Mouse (Mus musculus) left cerebral cortex, postnatal 4 days (tissue): ENCODE data around the gene D5Ertd579e. TPM values are rescaled to one million over a fixed set of nuclear protein-coding genes. Genes with fewer than 3 reads are reported as not detected.
"Not testable (repeated sequence)": the region's sequence is repeated elsewhere in the genome, so short reads cannot be mapped to it uniquely, and the experiment has no call there.

Experiments
- DNase-seq: peaks from one replicate; pipeline ENCODE4 v3.0.0-alpha.2; 2022
- intact Hi-C: fragments of 180-260 bp; cut with DNase I; formaldehyde crosslinking; loops from one replicate; pipeline ENCODE4 v1.15.1; 2025
- total RNA-seq, 2 experiments: library from RNA; stranded (reverse); gene quantifications; 2 replicates each; pipeline ENCODE4 v1.2.3; 2021

The D5Ertd579e gene
- total RNA-seq, 2 experiments from 2014 or later: 82.6 to 89.0 TPM

DNA sequence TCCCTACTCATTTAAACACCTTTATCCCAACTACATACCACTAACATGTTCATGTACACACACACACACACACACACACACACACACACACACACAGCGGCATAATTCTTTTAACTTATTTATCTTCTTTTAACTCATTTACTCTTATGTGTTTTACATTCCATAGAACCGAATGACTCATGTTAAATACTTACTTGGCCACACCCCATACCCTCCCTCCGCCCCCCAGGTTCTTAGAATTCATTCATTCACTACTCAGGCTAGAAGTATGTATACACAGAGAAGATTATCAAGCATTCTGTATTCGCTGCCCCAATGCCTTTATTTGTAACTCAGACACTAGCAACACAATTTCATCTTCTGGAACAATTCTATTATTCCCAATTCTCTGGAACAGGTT lies 10.7 kb downstream of the D5Ertd579e start:
- intact Hi-C loops: loop anchor here (5.0 kb wide), 1 partner anchor 78 kb away; no protein-coding TSS in a partner anchor
- no peak for DNase-seq

DNA sequence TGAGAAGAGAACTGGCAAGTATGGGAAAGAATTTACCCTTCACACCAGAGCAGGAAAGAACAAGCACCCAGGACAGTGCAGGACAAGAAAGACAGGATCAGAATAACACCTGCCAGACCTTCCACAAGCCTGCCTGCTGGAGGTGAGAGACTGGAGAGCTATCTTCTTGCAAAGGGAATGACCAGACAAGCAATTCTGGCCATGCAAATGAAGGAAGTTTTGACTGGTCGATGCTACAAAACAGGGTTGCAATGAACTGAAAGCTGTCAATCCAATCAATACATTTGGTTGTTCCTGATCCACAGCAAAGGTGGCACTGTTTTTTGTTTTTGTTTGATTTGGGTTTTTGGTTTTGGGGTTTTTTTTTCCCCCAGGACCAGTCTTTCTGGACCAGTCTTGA lies 12.2 kb downstream of the D5Ertd579e start:
- intact Hi-C loops: no loop called here
- DNase-seq: no peak

DNA sequence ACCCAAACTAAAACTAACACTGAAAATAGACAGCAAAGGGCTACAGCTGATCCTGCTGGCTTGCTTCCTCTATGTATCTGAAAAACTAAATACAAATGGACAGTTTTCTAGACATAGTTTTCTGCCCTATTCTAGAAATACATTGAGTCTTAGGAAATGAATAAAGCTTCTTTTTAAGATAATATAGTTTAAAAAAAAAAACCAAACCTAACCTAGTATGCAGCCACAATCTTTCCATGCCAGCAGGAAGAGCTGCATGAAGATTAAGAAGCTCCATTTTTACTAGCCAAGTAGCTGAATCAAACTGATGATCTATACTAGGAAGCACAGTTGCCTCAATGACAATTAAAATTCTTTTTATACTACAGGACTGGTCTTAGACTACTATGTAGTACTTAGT lies 14.6 kb downstream of the D5Ertd579e start:
- intact Hi-C loops: no loop called here
- DNase-seq: no peak

DNA sequence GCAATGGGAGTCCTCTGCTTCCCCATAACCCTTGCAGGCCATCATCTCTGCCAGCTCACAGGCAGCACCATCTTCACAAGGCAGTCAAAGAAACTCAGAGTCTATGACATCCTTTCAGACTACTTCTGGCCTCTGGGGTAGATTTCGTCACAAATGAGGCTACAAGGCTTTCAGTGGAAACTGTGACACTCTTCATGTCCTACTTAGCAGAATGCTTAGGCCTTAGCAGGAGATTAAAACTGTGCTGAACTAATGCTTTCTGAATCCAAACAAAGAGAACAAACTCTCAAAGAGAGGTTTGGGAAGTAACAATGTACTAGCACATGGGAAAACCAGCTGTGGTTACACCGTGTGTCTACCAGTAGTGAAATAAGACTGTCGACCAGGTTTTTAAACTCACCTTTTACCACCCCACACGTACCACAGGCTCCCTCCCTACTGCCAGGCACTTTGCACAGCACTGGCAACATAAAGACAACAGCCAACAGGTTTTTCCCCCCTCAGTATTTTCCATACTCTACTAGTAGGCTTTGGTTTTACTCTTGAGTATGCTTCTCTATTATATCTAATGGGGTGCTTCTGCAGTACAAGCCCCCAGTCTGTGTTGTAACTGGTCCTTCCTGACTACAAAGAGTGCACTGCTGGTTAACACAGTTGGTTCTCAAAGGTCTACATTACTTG lies 15.8 kb downstream of the D5Ertd579e start:
- intact Hi-C loops: no loop called here

DNA sequence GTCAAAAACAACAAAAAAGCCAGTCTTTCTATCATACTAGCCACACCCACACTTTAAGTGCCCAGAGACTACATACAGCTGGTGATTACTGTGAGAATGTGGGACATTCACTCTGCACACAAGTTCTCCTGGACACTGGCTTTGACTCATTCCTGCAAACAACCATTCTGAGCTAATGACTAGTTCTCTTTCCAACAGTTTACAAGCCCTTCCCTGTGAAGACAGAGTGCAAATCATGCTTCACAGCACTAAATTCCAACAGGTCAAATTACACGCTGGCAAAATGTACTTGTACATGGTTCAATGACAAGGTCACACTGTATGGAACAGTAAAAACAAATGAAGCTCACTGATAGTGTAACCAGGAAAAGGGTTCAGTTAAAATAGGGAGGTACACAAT lies 17.0 kb downstream of the D5Ertd579e start:
- DNase-seq: no peak
- intact Hi-C loops: no loop called here

More for the DNA sequence above, 15.8 kb downstream of the D5Ertd579e start:
- DNase-seq: no peak

DNA sequence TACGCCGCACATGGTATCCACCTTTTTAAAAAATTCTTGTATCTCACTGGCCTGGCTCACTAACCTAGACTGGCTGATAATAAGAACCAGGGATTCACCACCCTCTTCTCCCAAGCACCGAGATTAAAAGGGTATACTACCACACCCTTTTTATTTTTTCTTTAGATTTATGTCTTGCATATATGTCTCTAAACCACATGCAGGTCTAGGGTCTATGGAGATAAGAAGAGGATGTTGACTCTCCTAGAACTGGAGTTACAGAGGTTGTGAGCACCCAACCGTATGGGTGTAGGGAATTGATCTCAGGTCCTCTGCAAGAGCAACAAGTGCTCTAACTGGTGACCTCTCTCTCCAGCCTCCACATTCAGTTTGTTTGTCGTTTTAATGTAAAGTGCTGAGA lies 17.9 kb downstream of the D5Ertd579e start:
- no peak for DNase-seq
- intact Hi-C loops: no loop called here

DNA sequence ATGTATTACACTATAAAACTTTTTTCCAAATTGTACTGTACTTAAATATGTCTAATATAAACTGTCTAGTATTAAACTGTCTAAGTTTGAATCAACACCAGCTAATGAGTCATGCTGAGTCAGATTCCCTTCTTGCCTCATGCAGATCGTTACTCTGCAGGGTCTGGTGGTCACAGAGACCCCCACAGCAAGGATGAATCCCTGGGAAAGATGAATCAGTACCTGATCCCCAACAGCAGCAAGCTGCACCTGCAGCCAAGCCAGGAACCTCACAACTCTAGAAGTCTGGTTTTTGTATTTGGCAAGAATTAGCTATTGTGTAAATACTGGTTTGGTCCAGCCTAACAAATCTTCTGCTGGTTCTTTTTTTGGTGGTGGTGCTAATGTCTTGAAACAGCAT lies 20.4 kb downstream of the D5Ertd579e start:
- no peak for DNase-seq
- intact Hi-C loops: no loop called here

DNA sequence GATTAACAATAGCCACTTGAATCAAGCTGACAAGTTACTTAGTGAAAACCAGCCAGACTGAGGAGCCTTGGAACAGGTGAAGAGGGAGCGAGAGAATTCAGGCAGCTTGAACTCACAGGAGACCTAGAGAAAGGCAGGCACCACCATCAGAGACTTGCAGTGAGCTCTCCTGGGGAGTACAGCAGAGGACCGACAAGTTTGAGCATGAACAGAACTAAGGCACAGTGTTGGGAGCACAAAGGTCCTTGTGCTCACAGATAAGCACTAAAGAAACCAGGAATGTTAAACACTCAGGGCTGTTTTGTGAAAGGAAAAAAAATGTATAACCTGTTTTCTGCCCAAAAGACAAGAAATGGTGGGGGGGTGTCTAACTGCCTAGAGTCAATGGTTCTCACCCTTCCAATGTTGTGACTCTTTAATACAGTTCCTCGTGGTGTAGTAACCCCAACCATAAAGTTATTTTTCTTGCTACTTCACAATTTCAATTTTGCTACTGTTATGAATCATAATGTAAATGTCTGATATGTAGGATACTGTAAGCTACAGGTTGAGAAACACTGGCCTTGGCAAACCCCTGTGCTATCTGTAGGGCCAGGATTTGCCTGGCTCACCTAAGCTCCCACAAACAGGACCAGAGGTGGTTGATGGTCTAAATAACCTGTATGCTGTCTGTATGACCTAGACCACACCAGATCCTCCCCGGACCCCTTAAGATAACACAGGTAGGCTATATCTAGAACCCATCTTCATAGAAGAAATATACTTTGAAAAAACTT lies 21.0 kb downstream of the D5Ertd579e start:
- DNase-seq: no peak
- intact Hi-C loops: no loop called here

DNA sequence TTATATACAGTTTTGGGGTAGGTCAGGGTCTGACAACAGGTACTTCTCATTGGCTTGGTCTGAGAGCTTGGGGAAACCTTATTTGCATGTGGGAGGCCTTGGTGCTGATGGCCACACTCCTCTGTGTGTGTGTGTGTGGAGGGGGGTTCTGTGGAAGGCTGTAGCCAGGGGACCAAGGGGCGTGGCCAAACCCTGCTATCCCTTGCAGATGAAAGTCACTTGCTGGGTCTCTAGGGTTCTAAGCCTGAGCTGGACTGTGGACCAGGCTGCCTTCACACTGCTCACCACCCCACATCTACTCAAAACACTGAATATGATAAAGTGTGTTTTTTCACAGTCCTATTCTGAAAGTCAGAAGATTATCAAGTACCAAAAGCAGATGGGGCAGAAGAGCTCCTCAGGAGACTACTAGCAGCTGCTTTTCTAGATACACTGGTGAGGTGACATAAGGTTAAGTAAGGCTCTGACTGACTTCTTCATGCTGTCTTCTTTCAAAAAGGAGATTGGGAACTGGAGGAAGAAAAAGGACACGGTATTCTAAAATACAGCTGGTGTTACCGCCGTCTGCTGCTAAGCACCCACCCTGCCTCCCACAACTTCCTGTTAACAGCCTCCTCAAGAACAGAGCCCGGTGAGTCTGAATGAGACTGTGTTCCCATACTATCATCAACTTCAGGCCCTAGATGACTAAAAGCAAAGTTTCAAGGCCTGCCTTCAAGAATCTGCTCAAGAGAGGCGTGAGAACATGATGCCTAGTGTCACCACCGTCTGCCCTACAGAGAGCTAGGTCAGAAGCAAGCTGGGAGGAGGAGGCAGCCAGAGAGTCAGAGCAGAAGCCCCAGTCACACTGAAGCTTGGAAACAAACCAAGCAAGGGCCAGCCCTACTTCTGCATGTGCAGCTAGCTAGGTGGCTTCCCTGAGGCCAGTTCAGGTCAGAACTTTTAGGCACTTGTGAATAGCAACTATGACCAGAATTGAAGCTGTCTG lies 26.5 kb downstream of the D5Ertd579e start:
- DNase-seq: no peak
- intact Hi-C loops: no loop called here

DNA sequence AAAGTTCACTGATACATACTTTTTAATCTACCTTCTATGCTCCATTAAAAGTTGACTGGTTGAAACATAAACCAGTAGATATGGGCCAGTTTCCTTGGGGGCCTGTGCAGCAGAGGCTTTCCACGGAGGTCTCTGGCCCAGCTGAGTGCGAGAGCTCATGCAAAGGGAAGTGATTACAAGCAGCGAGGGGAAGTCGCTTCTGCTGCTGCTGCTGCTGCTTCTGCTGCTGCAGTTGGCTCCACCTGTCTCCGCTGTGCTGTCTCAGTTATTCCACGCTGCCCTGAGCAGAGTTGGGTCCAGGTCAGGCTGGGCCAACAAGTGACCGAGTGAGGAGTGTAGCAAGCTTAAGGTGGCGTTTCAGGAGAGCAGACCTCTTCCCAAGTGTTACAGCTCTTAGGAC lies 27.3 kb downstream of the D5Ertd579e start:
- DNase-seq: no peak
- intact Hi-C loops: no loop called here

DNA sequence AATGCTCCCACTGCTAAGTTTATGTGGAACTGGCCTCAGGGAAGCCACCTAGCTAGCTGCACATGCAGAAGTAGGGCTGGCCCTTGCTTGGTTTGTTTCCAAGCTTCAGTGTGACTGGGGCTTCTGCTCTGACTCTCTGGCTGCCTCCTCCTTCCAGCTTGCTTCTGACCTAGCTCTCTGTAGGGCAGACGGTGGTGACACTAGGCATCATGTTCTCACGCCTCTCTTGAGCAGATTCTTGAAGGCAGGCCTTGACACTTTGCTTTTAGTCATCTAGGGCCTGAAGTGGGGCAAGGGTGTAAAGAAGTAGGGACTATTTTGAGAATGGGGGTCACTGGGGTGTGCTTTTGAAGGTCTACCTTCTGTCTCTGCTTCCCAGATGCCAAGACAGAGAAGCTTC lies 27.8 kb downstream of the D5Ertd579e start:
- DNase-seq, intact Hi-C loops: not testable (repeated sequence)

DNA sequence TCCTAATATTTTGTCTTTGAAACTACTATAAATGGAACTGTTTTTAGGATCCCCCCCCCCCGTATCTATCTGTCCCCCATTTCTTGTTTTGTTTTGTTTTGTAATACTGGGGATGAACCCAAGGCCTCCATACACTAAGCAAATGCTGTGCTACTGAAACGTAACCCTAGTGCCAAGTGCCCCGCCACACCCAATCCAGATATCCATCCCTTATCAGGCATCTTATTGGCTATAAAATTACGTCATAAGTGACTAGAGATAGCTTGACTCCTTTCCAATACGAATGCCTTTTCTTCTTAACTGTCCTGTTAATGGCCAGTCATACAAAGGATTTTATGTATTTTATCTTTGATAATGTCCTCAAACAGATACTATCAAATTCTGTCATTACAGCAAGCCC lies 28.7 kb downstream of the D5Ertd579e start:
- intact Hi-C loops: no loop called here

DNA sequence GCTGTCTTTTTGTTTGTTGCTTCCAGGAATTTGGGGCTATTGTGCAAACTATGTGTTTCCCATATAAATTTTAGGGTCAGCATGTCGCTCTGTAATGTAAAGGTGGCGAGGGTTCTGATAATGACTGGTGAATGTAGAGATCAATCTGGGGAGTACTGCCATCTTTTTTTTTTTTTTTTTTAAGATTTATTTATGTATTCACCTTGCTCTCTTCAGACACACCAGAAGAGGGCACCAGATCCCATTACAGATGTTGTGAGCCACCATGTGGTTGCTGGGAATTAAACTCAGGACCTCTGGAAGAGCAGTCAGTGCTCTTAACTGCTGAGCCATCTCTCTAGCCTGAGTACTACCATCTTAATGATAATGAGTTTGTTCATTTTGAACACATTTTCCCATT lies 29.1 kb downstream of the D5Ertd579e start:
- DNase-seq, intact Hi-C loops: not testable (repeated sequence)

More for the DNA sequence above, 28.7 kb downstream of the D5Ertd579e start:
- DNase-seq: no peak

DNA sequence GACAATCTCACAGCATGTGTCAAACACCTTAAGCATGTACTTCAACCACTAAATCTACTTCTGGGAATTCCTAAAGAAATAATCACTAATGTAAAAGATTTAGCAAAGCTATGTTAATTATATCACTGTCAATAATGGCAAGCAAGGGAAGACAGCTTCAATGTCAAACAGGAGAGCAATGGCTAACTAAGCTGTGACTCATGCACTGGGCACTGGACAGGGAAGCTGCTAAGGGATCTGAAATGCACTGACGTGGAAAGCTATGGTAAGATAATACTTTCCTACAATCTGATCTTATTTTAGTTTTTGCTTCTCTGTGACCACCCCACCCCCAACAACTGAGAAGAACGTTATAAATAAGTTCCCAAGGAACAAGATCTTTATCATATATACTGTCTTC lies 32.5 kb downstream of the D5Ertd579e start:
- no peak for DNase-seq
- intact Hi-C loops: no loop called here

DNA sequence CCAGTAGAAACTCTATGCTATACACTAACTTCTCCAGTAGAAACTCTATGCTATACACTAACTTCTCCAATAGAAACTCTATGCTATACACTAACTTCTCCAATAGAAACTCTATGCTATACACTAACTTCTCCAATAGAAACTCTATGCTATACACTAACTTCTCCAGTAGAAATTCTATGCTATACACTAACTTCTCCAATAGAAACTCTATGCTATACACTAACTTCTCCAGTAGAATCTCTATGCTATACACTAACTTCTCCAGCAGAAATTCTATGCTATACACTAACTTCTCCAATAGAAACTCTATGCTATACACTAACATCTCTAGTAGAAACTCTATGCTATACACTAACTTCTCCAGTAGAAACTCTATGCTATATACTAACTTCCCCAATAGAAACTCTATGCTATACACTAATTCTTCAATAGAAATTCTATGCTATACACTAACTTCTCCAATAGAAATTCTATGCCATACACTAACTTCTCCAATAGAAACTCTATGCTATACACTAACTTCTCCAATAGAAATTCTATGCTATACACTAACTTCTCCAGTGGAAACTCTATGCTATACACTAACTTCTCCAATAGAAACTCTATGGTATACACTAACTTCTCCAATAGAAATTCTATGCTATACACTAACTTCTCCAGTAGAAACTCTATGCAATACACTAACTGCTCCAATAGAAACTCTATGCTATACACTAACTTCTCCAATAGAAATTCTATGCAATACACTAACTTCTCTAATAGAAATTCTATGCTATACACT lies 34.7 kb downstream of the D5Ertd579e start:
- intact Hi-C loops, DNase-seq: not testable (repeated sequence)

DNA sequence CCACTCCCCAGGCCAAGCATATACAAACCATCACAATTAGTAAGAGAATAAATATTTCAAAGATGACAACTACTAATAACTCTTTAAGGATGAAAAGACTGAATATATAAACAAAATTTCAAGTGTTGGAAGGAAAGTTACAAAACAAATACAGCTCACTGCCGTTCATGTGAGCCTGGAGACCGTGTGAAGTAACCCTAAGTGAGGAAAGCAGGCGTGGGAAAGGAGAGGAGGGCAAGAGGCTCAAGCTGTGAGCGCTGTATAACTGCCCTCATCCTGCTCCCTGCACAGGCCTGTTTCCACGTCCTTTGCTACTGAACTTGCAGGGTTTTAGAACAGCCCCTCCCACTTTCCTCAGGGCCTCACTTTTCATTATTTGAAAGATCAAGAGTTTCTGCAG lies 70.2 kb downstream of the D5Ertd579e start:
- intact Hi-C loops: no loop called here
- no peak for DNase-seq

DNA sequence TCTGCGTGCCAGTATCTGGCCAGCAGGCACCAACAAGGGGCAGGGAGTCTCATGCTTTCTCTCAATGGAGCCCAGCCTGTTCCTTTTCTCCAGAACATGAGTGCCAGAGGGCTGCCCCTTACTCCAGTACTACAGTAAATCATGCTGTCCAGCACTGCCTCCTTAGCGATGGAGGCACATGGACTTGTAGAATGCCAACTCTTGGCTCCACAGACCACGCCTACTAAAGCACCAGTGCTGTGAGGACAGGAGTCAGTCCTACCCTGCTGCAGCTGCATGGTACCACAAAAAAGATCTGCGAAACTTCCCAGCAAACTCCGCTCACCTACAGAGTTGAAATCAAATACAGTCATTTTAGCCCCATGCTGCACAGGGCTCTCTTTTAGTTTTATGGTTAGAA lies 72.2 kb downstream of the D5Ertd579e start:
- DNase-seq: no peak
- intact Hi-C loops: no loop called here

DNA sequence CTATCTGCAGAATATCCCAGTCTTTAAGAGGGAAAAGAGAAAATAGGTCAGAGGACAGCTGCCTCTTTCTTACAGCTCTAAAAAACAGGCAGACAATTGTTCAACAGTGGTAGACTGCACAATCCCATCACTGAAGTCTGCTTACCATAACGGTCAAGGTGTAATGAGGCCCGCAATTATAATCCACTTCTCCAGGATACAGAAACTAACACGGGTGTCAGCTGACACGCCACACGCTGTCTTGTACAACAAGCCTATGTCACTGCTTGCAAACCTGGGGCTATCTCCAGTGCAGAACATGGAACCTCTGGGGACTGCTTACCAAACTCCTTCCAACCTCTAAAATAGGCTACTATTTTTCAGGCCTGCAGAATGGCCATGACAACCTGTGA lies 74.8 kb downstream of the D5Ertd579e start:
- intact Hi-C loops: no loop called here
- DNase-seq: no peak

DNA sequence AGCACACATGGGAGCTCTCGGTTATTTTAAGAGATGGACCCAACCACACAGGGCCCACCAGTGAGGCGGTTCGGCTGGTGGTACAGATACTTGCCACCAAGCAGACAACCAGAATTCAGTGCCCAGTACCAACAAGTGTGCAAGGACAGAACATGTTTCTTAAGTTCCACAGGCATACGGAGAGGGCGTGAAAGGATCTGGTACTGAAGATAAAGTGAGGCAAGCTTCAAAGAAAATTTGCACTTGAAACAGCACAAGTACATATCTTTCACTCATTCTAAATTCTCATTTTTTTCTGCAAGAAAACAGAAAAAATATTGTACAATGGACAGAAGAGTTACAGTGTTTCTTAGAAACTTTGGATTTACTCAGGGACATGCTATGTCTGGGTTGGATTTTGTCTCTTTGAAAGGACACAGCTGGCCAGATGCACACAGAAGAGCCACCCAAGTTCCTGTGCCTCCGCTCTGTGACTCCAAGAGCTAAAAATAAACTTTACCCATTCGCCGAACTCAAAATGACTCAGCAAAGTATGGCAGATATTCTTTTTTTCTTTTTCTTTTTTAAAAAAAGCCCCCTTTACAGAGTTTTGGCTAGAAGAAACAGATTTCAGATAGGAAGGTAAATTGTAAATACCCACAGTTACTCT lies 75.3 kb downstream of the D5Ertd579e start:
- intact Hi-C loops: no loop called here
- no peak for DNase-seq

DNA sequence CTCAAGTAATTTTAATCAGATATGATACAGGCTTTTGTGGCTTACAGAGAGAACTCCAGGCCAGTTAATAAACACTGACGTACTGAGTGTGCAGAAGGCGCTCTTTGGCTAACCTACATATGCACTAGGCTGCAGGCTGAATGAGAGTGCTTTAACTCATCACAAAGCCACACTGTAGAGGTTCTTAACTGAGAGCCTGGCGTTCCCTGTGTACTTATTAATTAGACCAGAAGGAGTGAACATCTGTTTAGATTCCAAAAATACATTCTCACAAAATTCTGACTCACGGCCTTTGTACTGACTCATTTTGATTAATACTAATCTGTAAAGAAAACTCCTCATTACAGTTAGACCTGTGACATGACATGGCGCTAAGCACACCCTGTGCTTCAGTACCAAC lies 76.9 kb downstream of the D5Ertd579e start:
- intact Hi-C loops: no loop called here
- DNase-seq: no peak
